Mouse (Mus musculus) kidney, adult 2 months (tissue): ENCODE results near the gene Fam193b.

Source experiments
- CTCF ChIP-seq: fragments of 200-500 bp; conservative IDR thresholded peaks from 2 replicates; pipeline ENCODE4 v1.5.1; 2011; ENCODE audit warnings: low read depth, mild to moderate bottlenecking, control low read depth, low read length, moderate library complexity, mixed read lengths; ENCODE audit not compliant: insufficient read depth, insufficient read length
- POLR2A ChIP-seq: fragments of 200-500 bp; IDR thresholded peaks from one replicate; pipeline ENCODE4 v1.6.1; 2011; ENCODE audit warnings: low read depth, low read length, control low read depth

- no peak for TF ChIP-seq POLR2A
- TF ChIP-seq CTCF: no peak
Measured at GRCm38 (mm10) chr13:55527834-55528772, 42.8 kb downstream of the Fam193b start.
